Mouse (Mus musculus) right cerebral cortex, postnatal 25 days (tissue): Measurements from ENCODE around the gene H2al1m.
"Not testable (repeated sequence)": the region's sequence is repeated elsewhere in the genome, so short reads cannot be mapped to it uniquely, and the experiment has no call there.

Source experiments
- DNase-seq: peaks from one replicate; pipeline ENCODE4 v3.0.0; 2022

Gene H2al1m

DNA sequence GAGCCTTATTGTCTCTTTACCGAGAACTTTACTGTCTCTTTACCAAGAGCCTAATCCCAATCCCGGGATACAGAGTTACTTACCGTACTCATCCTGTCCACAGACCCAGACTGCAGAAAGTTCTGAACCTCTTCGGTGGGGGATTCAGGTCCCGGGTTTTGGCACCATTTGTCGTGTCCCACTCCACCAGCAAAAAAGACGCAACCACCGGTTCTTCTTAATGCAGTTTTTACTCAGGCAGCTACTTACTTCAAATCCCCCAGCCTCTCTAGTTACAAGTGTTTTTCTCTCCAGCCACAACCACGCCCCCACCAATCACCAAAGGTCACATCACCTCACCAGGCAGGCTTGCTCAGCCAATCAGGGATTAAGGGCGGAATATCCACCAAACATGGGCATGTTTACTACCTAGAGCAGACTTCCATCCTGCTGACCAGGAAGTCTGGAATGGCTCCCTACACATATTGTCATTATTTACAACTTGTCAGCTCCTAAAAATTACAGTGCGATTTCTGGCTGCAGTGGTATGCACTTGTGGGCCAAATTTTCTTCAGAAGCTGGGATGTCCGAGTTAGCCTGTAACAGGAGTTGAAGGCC, 48.9 kb downstream of the H2al1m start:
- not testable (repeated sequence) for DNase-seq

- not testable (repeated sequence) for DNase-seq
Observed at GRCm38 (mm10) chrX:9333035-9333434, 49.5 kb downstream of the H2al1m start.
